Comparison of ENCODE assay signal across 10 mouse cellular contexts in genomic region chr11:29774296-29774695, GRCm38 (mm10). TPM values are rescaled to one million over a fixed set of nuclear protein-coding genes. Genes with fewer than 3 reads are reported as not detected.
DNase-seq lines count a peak whose midpoint lies in the region; ATAC-seq and TF ChIP-seq lines count a peak whose summit lies in the region.
"Had no signal": no experiment of that assay in that cellular context is flagged by ENCODE, and none has a peak within 500 bp of the region (broad histone marks: within the 10 kb centered on the region; RNA-seq: fewer than 3 reads in every experiment).

No protein-coding gene starts in this region.

- no peak overlapping the region for H3K4me3 ChIP-seq in midbrain, embryonic 10.5 days
- no peak overlapping the region for H3K4me3 ChIP-seq in midbrain, embryonic 16.5 days (ENCODE audit: low read depth, low read length)
- H3K4me3 ChIP-seq in forebrain, embryonic 13.5 days, result no peak overlapping the region
- no peak overlapping the region for H3K4me3 ChIP-seq in hindbrain, postnatal 0 days (ENCODE audit: low read length)
- no peak overlapping the region for H3K4me3 ChIP-seq in thymus, adult 2 months (ENCODE audit: control insufficient read depth, insufficient read depth, low read length)
- H3K4me3 ChIP-seq: heart, embryonic 13.5 days had no signal

- no peak for TF ChIP-seq CTCF in hindbrain, postnatal 0 days (IDR thresholded peaks at IDR 0.05; ENCODE audit: low read depth)
- TF ChIP-seq CTCF in thymus, adult 2 months (IDR thresholded peaks at IDR 0.05; ENCODE audit: borderline replicate concordance, control insufficient read depth, extremely low read depth, insufficient read depth, low read length, poor library complexity), result no peak

- H3K27me3 ChIP-seq in midbrain, embryonic 10.5 days (ENCODE audit: low read depth, poor library complexity, severe bottlenecking), result no peaks in the 10 kb centered on the region
- no peaks in the 10 kb centered on the region for H3K27me3 ChIP-seq in midbrain, embryonic 16.5 days (ENCODE audit: control insufficient read depth, insufficient read depth, low read depth, low read length)
- no peaks in the 10 kb centered on the region; the same call in 1 of the 2 replicates for H3K27me3 ChIP-seq in forebrain, embryonic 13.5 days
- H3K27me3 ChIP-seq in hindbrain, postnatal 0 days (ENCODE audit: insufficient read depth, low read length), result no peaks in the 10 kb centered on the region
- no peaks in the 10 kb centered on the region for H3K27me3 ChIP-seq in thymus, adult 2 months (ENCODE audit: control insufficient read depth, insufficient read depth, low read length)
- H3K27me3 ChIP-seq: heart, embryonic 13.5 days had no signal

- WGBS in midbrain, embryonic 10.5 days, result 56% methylated on average over 2 of the region's 2 CpGs
- WGBS in midbrain, embryonic 16.5 days, result 25% methylated on average over 2 of the region's 2 CpGs
- 48% methylated on average over 2 of the region's 2 CpGs for WGBS in forebrain, embryonic 13.5 days
- WGBS in hindbrain, postnatal 0 days, result 39% methylated on average over 2 of the region's 2 CpGs
- 46% methylated on average over 2 of the region's 2 CpGs for WGBS in thymus, adult 2 months

- no peak for ATAC-seq in midbrain, embryonic 16.5 days
- peak; percentile 76 for ATAC-seq in forebrain, embryonic 13.5 days
- ATAC-seq in hindbrain, postnatal 0 days, result peak; percentile 80

- H3K36me3 ChIP-seq in midbrain, embryonic 10.5 days, result no peaks in the 10 kb centered on the region
- H3K36me3 ChIP-seq in midbrain, embryonic 16.5 days (ENCODE audit: control insufficient read depth, insufficient read depth, low read length), result no peaks in the 10 kb centered on the region; the same call in 1 of the 2 replicates
- no peaks in the 10 kb centered on the region for H3K36me3 ChIP-seq in forebrain, embryonic 13.5 days (ENCODE audit: poor library complexity, severe bottlenecking)
- H3K36me3 ChIP-seq in hindbrain, postnatal 0 days (ENCODE audit: insufficient read depth, low read length), result no peaks in the 10 kb centered on the region
- H3K36me3 ChIP-seq in thymus, adult 2 months (ENCODE audit: control insufficient read depth, insufficient read depth, low read length), result no peaks in the 10 kb centered on the region
- H3K36me3 ChIP-seq: heart, embryonic 13.5 days had no signal

- H3K27ac ChIP-seq in midbrain, embryonic 10.5 days (replicated peaks), result peak overlapping the region; percentile 78
- no peak overlapping the region for H3K27ac ChIP-seq in midbrain, embryonic 16.5 days (ENCODE audit: low read length)
- peak overlapping the region; percentile 49 for H3K27ac ChIP-seq in forebrain, embryonic 13.5 days
- H3K27ac ChIP-seq in hindbrain, postnatal 0 days, result no peak overlapping the region; the same call in 1 of the 2 replicates
- no peak overlapping the region for H3K27ac ChIP-seq in thymus, adult 2 months (ENCODE audit: control insufficient read depth, insufficient read depth, low read length)
- H3K27ac ChIP-seq: heart, embryonic 13.5 days; liver, embryonic 14.5 days had no signal

- no peak overlapping the region for H3K4me2 ChIP-seq in midbrain, embryonic 16.5 days (ENCODE audit: low read length)
- no peak overlapping the region for H3K4me2 ChIP-seq in forebrain, embryonic 13.5 days
- no peak overlapping the region for H3K4me2 ChIP-seq in hindbrain, postnatal 0 days (ENCODE audit: low read depth, low read length)
- H3K4me2 ChIP-seq: heart, embryonic 13.5 days had no signal

- peaks cover 15% of the 10 kb centered on the region for H3K4me1 ChIP-seq in midbrain, embryonic 10.5 days
- no peaks in the 10 kb centered on the region for H3K4me1 ChIP-seq in midbrain, embryonic 16.5 days (ENCODE audit: control insufficient read depth, insufficient read depth, low read length)
- peaks cover 7% of the 10 kb centered on the region for H3K4me1 ChIP-seq in forebrain, embryonic 13.5 days
- no peaks in the 10 kb centered on the region for H3K4me1 ChIP-seq in hindbrain, postnatal 0 days (ENCODE audit: insufficient read depth, low read length)
- no peaks in the 10 kb centered on the region for H3K4me1 ChIP-seq in thymus, adult 2 months (replicated peaks; ENCODE audit: control insufficient read depth, insufficient read depth, low read length)

- TF ChIP-seq POLR2A in thymus, adult 2 months (IDR thresholded peaks at IDR 0.05; ENCODE audit: control insufficient read depth, extremely low read depth, insufficient read depth, low read length, poor library complexity), result no peak

- DNase-seq in midbrain, embryonic 10.5 days (ENCODE audit: low spot score), result peak; percentile 35
- DNase-seq in hindbrain, postnatal 0 days (ENCODE audit: low spot score), result peak; percentile 57
- peak; percentile 88 for DNase-seq in retina, postnatal 1 day
- no peak for DNase-seq in thymus, adult 2 months
- DNase-seq in adipocyte (ENCODE audit: low spot score), result no peak
- DNase-seq: adrenal gland, postnatal 25 days had no signal

- H3K9ac ChIP-seq in midbrain, embryonic 16.5 days (ENCODE audit: low read depth, low read length), result no peak overlapping the region
- H3K9ac ChIP-seq in forebrain, embryonic 13.5 days, result no peak overlapping the region
- H3K9ac ChIP-seq in hindbrain, postnatal 0 days (replicated peaks; ENCODE audit: low read length), result no peak overlapping the region
- H3K9ac ChIP-seq: heart, embryonic 13.5 days; liver, embryonic 14.5 days had no signal

- H3K9me3 ChIP-seq in midbrain, embryonic 10.5 days (replicated peaks), result no peaks in the 10 kb centered on the region
- no peaks in the 10 kb centered on the region for H3K9me3 ChIP-seq in midbrain, embryonic 16.5 days (replicated peaks; ENCODE audit: control insufficient read depth, low read length, poor library complexity, severe bottlenecking)
- H3K9me3 ChIP-seq in forebrain, embryonic 13.5 days (replicated peaks), result no peaks in the 10 kb centered on the region; the same call in 1 of the 2 replicates
- H3K9me3 ChIP-seq in hindbrain, postnatal 0 days (ENCODE audit: low read length), result no peaks in the 10 kb centered on the region
- H3K9me3 ChIP-seq: heart, embryonic 13.5 days had no signal

RNA-seq across cellular contexts. Expression of gene 4931440F15Rik, which starts 51.2 kb away (rescaled TPM):
- 0.09 and 0.12 TPM in 2 replicates for polyA plus RNA-seq in midbrain, embryonic 10.5 days (2016; fragmentation: Nextera tagmentation; extraction: Ambion mirVana)
- polyA plus RNA-seq in midbrain, embryonic 16.5 days (2015; fragmentation: Nextera tagmentation; extraction: Ambion mirVana), result 0.83 TPM in 2 replicates
- 0.28 and 0.30 TPM in 2 replicates for polyA plus RNA-seq in forebrain, embryonic 13.5 days (2015; fragmentation: Nextera tagmentation; extraction: Ambion mirVana)
- 0.29 and 0.63 TPM in 2 replicates for total RNA-seq in hindbrain, postnatal 0 days (2014; rRNA removed)
- 0.33 and 0.38 TPM in 2 replicates for polyA plus RNA-seq in hindbrain, postnatal 0 days (2015; fragmentation: Nextera tagmentation; extraction: Ambion mirVana)
- 0.05 and 0.15 TPM in 2 replicates for polyA plus RNA-seq in thymus, adult 2 months (2012; rRNA removed)

Comparison
In these comparisons a context has a peak if more than half of its experiments do, and no peak if none do; other contexts are left out.
1. H3K27ac ChIP-seq: peak in midbrain, embryonic 10.5 days (single experiment) and forebrain, embryonic 13.5 days (single experiment); none in midbrain, embryonic 16.5 days (single experiment), hindbrain, postnatal 0 days (single experiment) and thymus, adult 2 months (single experiment).
2. DNase-seq: peak in midbrain, embryonic 10.5 days (single experiment), hindbrain, postnatal 0 days (single experiment) and retina, postnatal 1 day (single experiment); none in thymus, adult 2 months (single experiment) and adipocyte (single experiment).